Mouse (Mus musculus): ENCODE results near the gene Mmp3.
"Not testable (repeated sequence)": the region's sequence is repeated elsewhere in the genome, so short reads cannot be mapped to it uniquely, and the experiment has no call there.

Gene Mmp3

DNA sequence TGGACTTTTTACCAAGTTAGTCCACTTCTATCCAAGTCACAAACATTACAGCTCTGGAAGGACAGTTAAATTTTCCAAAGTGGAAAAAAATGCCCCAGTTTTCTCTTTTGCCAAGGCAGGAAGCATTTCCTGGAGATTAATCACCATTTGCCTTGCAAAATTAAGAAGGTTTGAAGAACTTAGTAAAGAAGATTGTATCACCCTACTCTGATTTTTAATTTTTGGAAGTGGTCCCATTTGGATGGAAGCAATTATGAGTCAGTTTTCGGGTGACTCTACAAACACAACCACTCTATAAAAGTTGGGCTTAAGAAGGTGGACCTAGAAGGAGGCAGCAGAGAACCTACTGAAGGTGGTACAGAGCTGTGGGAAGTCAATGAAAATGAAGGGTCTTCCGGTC is at the start of gene Mmp3:
Gene Mmp3, plus strand, starts transcription at position 301 of the 400 bp plus-strand sequence.
- no peak for DNase-seq (ENCODE audit: inconsistent ontology term)

DNA sequence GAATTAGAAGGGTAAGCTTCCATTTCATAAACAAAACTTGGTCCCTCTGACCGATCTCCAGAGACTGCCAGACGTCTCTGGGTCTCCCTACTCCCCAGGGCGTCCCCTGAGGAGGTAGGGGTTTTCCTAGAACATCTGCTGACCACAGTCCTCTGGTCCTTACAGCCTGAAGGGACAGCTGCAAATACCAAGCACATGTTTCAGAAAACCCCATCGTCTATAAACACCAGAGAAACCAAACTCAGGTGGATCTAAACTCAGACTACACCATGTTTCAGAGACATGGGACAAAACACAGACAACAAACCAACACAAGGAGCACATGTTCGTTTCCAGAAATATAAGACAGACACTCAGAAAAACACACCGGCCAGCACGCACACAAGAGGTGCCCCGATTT is 49.1 kb upstream of the Mmp3 start:
- DNase-seq (ENCODE audit: inconsistent ontology term) = not testable (repeated sequence)

DNA sequence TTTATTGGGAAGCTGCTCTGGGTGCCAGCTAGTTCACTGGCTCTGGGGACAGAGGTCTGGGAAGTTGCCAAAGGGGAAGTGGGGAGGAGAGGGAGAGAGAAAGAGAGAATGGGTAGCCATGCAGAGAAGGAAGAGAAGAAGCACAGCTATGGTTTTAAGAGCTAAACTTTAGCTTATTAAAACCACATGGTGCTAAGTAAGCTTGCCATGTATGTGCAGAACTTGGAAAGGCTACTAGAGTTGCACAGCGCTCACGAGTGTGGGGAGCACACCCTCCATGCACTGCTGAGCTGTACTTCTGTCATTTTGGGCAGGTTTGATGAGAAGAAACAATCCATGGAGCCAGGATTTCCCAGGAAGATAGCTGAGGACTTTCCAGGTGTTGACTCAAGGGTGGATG is 7.7 kb downstream of the Mmp3 start:
- no peak for DNase-seq (ENCODE audit: inconsistent ontology term)

DNA sequence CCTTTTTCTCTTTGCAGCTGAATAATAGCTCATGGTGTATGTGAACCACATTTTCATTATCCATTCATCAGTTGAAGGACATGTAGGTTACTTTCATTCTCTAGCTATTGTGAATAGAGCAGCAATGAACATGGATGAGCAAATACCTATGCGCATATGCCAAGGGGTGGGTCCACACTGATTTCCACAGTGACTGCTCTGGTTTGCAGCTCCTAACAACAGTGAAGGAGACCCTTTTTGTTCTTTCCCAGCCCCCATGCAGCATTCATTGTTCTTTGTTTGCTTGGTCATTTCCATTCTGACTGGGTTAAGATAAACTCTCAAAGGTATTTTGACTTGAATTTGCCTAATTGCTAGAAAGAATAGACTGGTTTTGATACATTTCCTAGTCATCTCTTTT is 24.6 kb downstream of the Mmp3 start:
- DNase-seq (ENCODE audit: inconsistent ontology term) = no peak

DNA sequence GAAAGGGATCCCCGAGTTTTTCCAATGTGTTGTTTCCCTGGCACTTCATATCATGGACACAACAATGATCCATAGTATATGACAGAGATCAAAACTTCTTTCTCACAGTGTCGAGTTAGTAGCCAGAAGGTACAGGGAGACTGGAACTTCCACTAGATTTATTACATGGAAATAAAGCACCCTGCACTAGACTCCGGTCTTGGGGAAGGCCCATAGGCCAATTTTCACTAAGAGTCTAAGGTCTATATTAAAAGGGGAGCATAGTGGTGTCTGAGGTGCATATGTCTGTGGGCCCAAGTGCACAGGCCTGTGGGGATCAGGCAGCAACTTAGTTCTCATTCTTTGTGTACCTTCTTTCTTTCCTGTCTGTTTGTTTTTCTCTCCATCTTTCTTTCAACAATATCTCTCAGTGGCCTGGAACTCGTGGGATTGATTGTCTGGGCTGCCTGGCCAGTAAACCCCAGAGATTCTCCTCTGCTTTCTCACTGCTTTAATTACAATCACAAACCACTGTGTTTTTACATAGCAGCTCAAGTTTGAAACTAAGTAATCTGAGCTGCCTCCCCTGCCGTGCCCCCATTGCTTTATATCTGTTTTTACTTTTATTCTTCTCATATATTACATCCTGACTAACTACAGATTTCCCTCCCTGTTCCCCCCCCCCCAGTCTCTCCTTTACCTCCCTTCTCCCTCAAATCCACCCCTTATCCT is 38.2 kb downstream of the Mmp3 start:
- no peak for DNase-seq (ENCODE audit: inconsistent ontology term)

DNA sequence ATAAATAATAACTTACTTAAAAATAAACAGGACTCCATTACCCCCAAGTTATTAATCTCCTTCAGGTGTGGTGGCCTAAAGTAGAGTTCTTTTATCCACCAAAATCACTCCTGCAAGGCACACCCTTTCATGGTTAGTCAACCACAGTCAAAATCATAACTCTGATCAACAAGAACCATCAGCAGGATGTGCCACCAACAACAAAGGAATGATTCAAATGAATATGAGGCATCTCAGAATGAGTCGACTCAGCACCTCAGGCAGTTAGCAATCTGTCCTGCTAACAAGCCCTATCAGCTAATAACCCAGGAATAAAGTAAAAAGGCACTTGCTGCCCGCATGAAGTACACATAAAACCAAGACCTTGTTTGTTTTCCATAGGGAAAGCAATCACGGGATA is 55.5 kb downstream of the Mmp3 start:
- DNase-seq (ENCODE audit: inconsistent ontology term) = peak; percentile 33

DNA sequence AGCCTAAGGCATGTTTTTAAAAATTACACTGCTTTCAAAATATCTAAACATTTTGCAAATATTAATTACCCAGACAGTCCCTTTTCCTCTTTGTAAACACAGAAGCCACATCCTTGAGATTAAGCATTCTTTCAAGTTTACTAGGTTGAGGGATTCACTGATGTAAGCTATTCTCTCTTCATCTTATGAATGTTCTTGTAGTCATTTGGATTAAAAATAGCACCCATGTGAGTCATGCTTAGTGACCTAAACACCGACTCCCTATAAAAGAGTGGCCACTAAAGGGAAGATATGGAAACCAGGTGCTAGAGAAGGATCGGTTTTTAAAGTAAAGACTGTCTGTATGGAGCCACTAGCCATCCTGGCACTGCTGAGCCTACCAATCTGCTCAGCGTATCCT is 56.4 kb downstream of the Mmp3 start, which contains the start of gene Mmp10:
Gene Mmp10, plus strand, starts transcription at position 302 of the 400 bp plus-strand sequence.
- no peak for DNase-seq (ENCODE audit: inconsistent ontology term)
